Mouse (Mus musculus) forebrain, postnatal 0 days (tissue): ENCODE data around the gene Cd44. TPM values are rescaled to one million over a fixed set of nuclear protein-coding genes. Genes with fewer than 3 reads are reported as not detected.

Experiments used
- ATAC-seq: fragments of 200-750 bp; cut with Nextera tagmentation; 2 replicates; pipeline ENCODE4 v1.8.0; 2017; ENCODE audit warnings: mild to moderate bottlenecking, moderate library complexity
- DNase-seq: peaks from one replicate; pipeline ENCODE4 v3.0.0-alpha.2; 2015
- H3K27ac ChIP-seq: fragments of 300-500 bp; sonication (generic); 2 replicates; pipeline ENCODE4 v1.5.1; 2014; ENCODE audit warnings: low read depth, mild to moderate bottlenecking, antibody characterized with exemption, low read length, moderate library complexity, mixed read lengths
- H3K27me3 ChIP-seq: fragments of 300-500 bp; sonication (generic); 2 replicates; pipeline ENCODE4 v1.6.1; 2014; ENCODE audit warnings: mild to moderate bottlenecking, low read length, mixed read lengths; ENCODE audit not compliant: insufficient read depth
- H3K36me3 ChIP-seq: fragments of 300-500 bp; sonication (generic); 2 replicates; pipeline ENCODE4 v1.6.1; 2014; ENCODE audit warnings: mild to moderate bottlenecking, moderate library complexity; ENCODE audit not compliant: insufficient read depth
- H3K4me1 ChIP-seq: fragments of 300-500 bp; sonication (generic); 2 replicates; pipeline ENCODE4 v1.6.1; 2014; ENCODE audit warnings: antibody characterized with exemption; ENCODE audit not compliant: insufficient read depth
- H3K4me2 ChIP-seq: fragments of 300-500 bp; sonication (generic); 2 replicates; pipeline ENCODE4 v1.6.1; 2014; ENCODE audit warnings: low read depth, mild to moderate bottlenecking, moderate library complexity
- H3K4me3 ChIP-seq: fragments of 300-500 bp; sonication (generic); 2 replicates; pipeline ENCODE4 v1.5.1; 2014; ENCODE audit warnings: low read depth, low read length, mixed read lengths
- H3K9ac ChIP-seq: fragments of 300-500 bp; sonication (generic); 2 replicates; pipeline ENCODE4 v1.6.1; 2014; ENCODE audit warnings: mild to moderate bottlenecking
- H3K9me3 ChIP-seq: fragments of 300-500 bp; sonication (generic); 2 replicates; pipeline ENCODE4 v1.6.1; 2016; ENCODE audit warnings: low read length
- CTCF ChIP-seq: sonication (generic); IDR thresholded peaks from 2 replicates; pipeline ENCODE4 v1.5.1; 2016; ENCODE audit warnings: antibody characterized with exemption, control low read depth, low read depth
- WGBS: fragments of 180-500 bp; shearing (Covaris S2); extraction: QIAGEN DNeasy Blood & Tissue Kit; methylation state at CpG from one replicate; pipeline ENCODE4 v1.1.7; 2014; 5-methylcytosine and 5-hydroxymethylcytosine counted together
- polyA plus RNA-seq: library from polyadenylated mRNA; unstranded; fragments of >200 nt; fragmentation: Nextera tagmentation; extraction: Ambion mirVana; gene quantifications from 2 replicates; pipeline ENCODE4 v1.2.1, GENCODE M21; 2015
- total RNA-seq: library from RNA; depleted of rRNA; stranded (reverse); fragments of >200 nt; gene quantifications from 2 replicates; pipeline ENCODE4 v1.2.3, GENCODE M21; 2014

Gene Cd44
- total and polyA plus RNA-seq, 2 experiments from 2014 or later: 3.6 to 7.8 TPM

DNA sequence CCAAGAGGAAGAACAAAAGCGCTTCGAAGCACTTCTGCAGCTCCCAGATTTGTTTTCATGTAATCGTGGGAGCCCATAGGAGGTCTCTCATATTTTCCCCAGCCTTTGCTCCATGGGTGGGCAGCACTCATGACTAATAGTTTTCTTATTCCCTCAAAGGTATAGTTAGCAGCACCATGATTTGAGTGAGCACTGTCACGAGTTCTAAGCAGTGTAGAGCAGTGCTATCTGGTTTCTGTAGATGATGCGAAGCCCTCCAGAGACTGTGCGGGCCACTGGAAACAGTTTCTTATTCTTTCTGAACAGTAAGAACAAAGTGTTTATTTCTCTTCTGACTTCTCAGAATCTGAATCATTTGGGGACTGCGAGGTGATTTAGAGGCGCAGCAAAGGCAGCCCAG is 80.7 kb downstream of the Cd44 start:
- TF ChIP-seq CTCF: no peak
- WGBS: 76% methylated on average over 8 of the region's 8 CpGs
- ATAC-seq (no peak; the same call in 1 of the 2 replicates), DNase-seq (no peak)
- Histone ChIP-seq H3K27ac (no peak overlapping the region), H3K4me1 (no peaks in the 10 kb centered on the region), H3K4me3 (no peak overlapping the region), H3K9ac (no peak overlapping the region), H3K27me3 (no peaks in the 10 kb centered on the region), H3K9me3 (no peaks in the 10 kb centered on the region), H3K4me2 (no peak overlapping the region), H3K36me3 (no peaks in the 10 kb centered on the region)

DNA sequence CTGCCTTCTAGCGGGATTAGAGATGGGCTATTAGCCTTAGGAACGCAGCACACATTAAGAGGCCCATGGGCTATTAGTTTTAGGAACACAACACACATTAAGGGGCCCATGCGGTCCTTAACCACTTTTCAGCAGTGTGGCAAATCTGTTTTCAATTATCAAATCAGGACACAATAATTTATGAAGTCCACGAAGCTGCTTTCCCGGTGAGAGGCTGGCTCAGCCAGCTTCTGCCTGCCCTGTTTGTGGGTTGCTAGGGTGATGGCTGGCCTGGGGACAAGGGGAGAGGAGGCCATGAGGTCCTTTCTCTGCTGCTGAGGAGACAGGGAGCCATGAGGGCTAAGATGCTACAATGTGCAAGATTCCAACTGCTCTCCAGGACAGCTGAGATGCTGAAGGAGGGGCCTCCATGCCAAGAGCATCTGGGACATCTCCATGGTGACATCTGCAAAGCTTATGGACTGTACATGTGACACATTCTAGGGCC is 81.2 kb downstream of the Cd44 start:
- no peaks in the 10 kb centered on the region for H3K36me3 ChIP-seq
- no peak overlapping the region for H3K9ac ChIP-seq
- 62% methylated on average over 5 of the region's 5 CpGs for WGBS
- TF ChIP-seq CTCF: no peak
- no peak overlapping the region for H3K27ac ChIP-seq
- H3K4me3 ChIP-seq: no peak overlapping the region
- no peaks in the 10 kb centered on the region for H3K9me3 ChIP-seq
- ATAC-seq (peak; percentile 73), DNase-seq (peak; percentile 26)
- no peak overlapping the region for H3K4me2 ChIP-seq
- no peaks in the 10 kb centered on the region for H3K27me3 ChIP-seq
- H3K4me1 ChIP-seq: no peaks in the 10 kb centered on the region

DNA sequence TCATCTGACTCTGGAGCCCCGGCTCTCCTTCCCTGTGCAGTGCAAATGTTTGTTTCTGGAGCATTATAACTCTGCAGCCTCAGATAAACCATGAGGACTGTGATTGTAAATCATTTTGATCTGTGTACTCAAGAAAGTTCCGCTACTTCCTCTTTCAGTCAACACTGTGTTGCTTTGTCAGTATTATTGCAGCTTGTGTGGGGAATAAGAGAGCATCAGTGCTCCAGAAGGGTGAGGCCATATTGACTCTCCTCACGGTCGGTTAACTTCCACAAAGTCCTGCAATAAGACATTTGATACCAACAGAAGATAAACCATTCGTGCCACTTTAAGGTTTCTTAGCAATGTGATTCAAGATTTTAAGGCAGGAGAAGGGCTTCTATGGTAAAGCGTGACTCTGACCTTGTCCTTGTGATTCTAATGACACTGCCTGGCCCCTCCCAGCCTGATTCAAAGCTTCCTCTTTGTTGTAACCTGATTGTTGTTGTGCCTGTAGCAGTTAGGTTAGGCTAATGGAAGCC is 86.1 kb downstream of the Cd44 start:
- no peak overlapping the region for H3K27ac ChIP-seq
- no peak for TF ChIP-seq CTCF
- H3K4me3 ChIP-seq: no peak overlapping the region
- no peak overlapping the region for H3K4me2 ChIP-seq
- H3K36me3 ChIP-seq: no peaks in the 10 kb centered on the region
- H3K9ac ChIP-seq: no peak overlapping the region
- DNase-seq (no peak), ATAC-seq (no peak)
- H3K27me3 ChIP-seq: no peaks in the 10 kb centered on the region
- no peaks in the 10 kb centered on the region for H3K4me1 ChIP-seq
- WGBS: 83% methylated on average over 6 of the region's 6 CpGs
- H3K9me3 ChIP-seq: no peaks in the 10 kb centered on the region

DNA sequence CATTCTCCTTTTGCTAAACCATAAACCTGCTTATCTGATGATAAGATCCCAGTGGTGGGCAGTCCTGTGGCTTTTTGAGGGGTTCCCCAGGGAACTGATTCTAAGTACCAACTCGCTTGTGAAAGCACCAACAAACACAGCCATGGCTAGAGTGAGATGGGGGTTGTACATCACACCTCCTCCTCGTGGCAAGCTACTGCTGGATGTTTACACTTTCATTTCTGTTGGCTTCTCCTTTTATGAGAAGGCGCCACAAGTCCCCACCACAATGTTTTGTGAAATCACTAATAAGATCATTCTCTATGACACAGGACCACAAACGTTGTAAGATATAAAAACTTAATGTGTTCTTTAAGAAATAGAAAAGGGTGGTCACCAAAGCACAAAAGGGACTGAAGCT is 88.7 kb downstream of the Cd44 start:
- no peak for DNase-seq
- H3K27ac ChIP-seq: no peak overlapping the region
- no peaks in the 10 kb centered on the region for H3K9me3 ChIP-seq
- no peak for TF ChIP-seq CTCF
- WGBS: 73% methylated on average over 4 of the region's 4 CpGs
- H3K4me1 ChIP-seq: no peaks in the 10 kb centered on the region
- no peaks in the 10 kb centered on the region for H3K27me3 ChIP-seq
- H3K4me3 ChIP-seq: no peak overlapping the region
- H3K9ac ChIP-seq: no peak overlapping the region
- no peak for ATAC-seq
- H3K36me3 ChIP-seq: no peaks in the 10 kb centered on the region
- no peak overlapping the region for H3K4me2 ChIP-seq

DNA sequence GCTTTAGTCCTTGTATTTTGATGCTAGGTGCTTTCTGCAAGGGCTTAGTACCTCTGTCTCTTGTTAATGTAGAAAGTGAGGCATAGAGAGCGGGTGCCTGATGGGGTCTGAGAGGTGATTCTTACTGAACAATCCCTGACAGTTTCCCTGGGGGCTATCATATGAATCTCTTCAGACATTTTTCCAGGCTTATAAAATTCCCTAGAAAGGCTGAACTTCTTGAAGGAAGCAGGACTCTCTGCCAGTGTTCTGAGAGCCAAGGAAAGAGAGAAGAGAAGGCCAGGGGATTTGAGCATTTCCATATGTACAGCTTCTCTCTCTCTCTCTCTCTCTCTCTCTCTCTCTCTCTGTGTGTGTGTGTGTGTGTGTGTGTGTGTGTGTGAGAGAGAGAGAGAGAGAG is 92.0 kb downstream of the Cd44 start:
- TF ChIP-seq CTCF: no peak
- H3K27ac ChIP-seq: no peak overlapping the region
- DNase-seq (no peak), ATAC-seq (no peak)
- no peaks in the 10 kb centered on the region for H3K36me3 ChIP-seq
- H3K27me3 ChIP-seq: no peaks in the 10 kb centered on the region
- H3K4me1 ChIP-seq: no peaks in the 10 kb centered on the region
- WGBS: 83% methylated on average over 1 of the region's 1 CpGs
- no peak overlapping the region for H3K4me3 ChIP-seq
- H3K9me3 ChIP-seq: no peaks in the 10 kb centered on the region
- H3K4me2 ChIP-seq: no peak overlapping the region
- no peak overlapping the region for H3K9ac ChIP-seq

DNA sequence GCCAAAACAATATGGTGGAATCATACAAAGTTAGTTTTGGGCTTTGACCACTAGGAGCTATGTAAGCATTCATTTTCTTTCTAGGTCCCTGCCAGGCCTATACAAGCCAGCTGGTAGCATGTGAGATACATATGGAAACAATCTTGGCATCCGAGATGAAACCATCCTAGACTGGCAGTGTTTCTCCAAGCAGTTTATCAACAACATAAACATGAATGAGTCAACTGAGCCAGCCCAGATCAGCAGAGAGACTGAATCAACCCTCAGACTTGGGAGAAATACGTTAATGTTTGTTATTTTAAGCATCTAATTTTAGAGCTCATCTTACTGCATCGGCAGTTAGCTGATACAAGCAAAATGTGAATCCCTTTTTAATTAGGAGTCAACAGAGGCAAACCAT is 93.8 kb downstream of the Cd44 start:
- ATAC-seq: peak; percentile 85

DNA sequence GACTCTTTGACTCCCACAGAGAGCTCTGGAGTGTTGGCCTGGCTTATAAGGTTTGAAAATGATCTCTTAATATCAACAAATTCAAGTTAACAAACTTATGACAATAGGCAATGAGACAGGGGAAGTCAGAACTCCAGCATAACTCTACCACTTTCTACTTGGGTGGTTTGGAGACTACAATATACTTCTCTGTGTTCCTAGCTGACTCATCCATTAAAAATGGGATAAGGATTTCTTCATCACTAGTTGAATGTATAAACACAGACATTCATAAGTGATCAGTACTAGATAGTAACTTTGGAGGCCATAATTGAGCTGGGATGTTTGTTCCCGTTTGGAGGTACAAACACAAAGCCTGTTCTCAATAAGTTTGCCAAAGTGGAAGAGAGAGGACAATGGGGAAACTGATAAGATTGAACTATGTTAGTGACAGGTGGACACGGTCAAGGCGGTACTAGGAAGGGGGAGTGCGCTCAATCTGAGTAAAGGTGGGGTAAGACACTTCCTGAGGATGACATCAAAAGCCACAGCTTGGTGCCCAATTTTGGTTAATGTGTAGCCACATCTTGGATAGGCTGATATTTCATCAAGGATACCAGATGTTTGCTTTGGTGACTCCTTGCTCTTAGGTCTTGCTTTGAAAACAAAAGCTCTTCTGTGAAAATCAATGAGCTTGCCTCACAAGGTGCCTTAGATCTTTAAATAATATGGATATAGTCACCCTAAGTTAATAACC is 95.5 kb downstream of the Cd44 start:
- H3K27me3 ChIP-seq: no peaks in the 10 kb centered on the region
- WGBS: 91% methylated on average over 4 of the region's 4 CpGs
- H3K36me3 ChIP-seq: no peaks in the 10 kb centered on the region
- no peaks in the 10 kb centered on the region for H3K4me1 ChIP-seq
- no peak overlapping the region for H3K4me2 ChIP-seq
- no peak for TF ChIP-seq CTCF
- ATAC-seq (no peak), DNase-seq (no peak)
- H3K27ac ChIP-seq: no peak overlapping the region
- H3K9me3 ChIP-seq: no peaks in the 10 kb centered on the region
- H3K9ac ChIP-seq: no peak overlapping the region
- H3K4me3 ChIP-seq: no peak overlapping the region

More for the DNA sequence above, 93.8 kb downstream of the Cd44 start:
- no peaks in the 10 kb centered on the region for H3K27me3 ChIP-seq
- WGBS: 54% methylated on average over 3 of the region's 3 CpGs
- TF ChIP-seq CTCF: peak; percentile 24; the same call in 1 of the 2 replicates
- H3K27ac ChIP-seq: no peak overlapping the region
- H3K9ac ChIP-seq: no peak overlapping the region
- no peaks in the 10 kb centered on the region for H3K9me3 ChIP-seq
- no peak overlapping the region for H3K4me2 ChIP-seq
- H3K36me3 ChIP-seq: no peaks in the 10 kb centered on the region
- peak; percentile 73 for DNase-seq
- H3K4me1 ChIP-seq: no peaks in the 10 kb centered on the region
- no peak overlapping the region for H3K4me3 ChIP-seq
